Mouse (Mus musculus): Measurements from ENCODE around the gene Camta1. TPM values are rescaled to one million over a fixed set of nuclear protein-coding genes. Genes with fewer than 3 reads are reported as not detected.

The Camta1 gene
- polyA plus RNA-seq (2012; rRNA removed) = 83.7 and 87.4 TPM in 2 replicates

GRCm38 (mm10) chr4:151861806-151862739 lies at the start of gene Camta1:
Gene Camta1 (minus strand): TSS chr4:151861876.

GRCm38 (mm10) chr4:151089270-151089669 lies 772.4 kb downstream of the Camta1 start, which contains the start of gene Gm13090:
Gene Gm13090 (plus strand): TSS chr4:151089570.

GRCm38 (mm10) chr4:151057347-151058321 lies 804.0 kb downstream of the Camta1 start, which contains the start of gene Vamp3:
Gene Vamp3 (minus strand): TSS chr4:151057963.

GRCm38 (mm10) chr4:151044037-151044943 lies 817.4 kb downstream of the Camta1 start, which contains the start of gene Per3:
Gene Per3 (minus strand): TSS chr4:151044665.

GRCm38 (mm10) chr4:150996797-150997196 lies 864.9 kb downstream of the Camta1 start, which contains the start of gene Uts2:
Gene Uts2 (plus strand): TSS chr4:150997097.

GRCm38 (mm10) chr4:150914290-150914733 lies 947.4 kb downstream of the Camta1 start, which contains the start of the genes Park7 and Tnfrsf9:
Gene Park7 (minus strand): TSS chr4:150914437.
Gene Tnfrsf9 (plus strand): TSS chr4:150914562.

Other genes with a start within 250 kb of the Camta1 start
- gene Dnajc11, start 71.8 kb upstream of the Camta1 start, polyA plus RNA-seq (2012; rRNA removed) = 73.1 and 75.2 TPM in 2 replicates
- gene Thap3, start 127.1 kb upstream of the Camta1 start, polyA plus RNA-seq (2012; rRNA removed) = 40.3 and 45.0 TPM in 2 replicates
- 15.2 and 16.2 TPM in 2 replicates for gene Phf13, start 134.4 kb upstream of the Camta1 start, polyA plus RNA-seq (2012; rRNA removed)
- gene Klhl21, start 146.9 kb upstream of the Camta1 start, polyA plus RNA-seq (2012; rRNA removed) = 4.7 and 4.8 TPM in 2 replicates
- gene Zbtb48, start 165.8 kb upstream of the Camta1 start, polyA plus RNA-seq (2012; rRNA removed) = 27.6 and 29.1 TPM in 2 replicates
- 0.45 and 0.56 TPM in 2 replicates for gene Tas1r1, start 176.7 kb upstream of the Camta1 start, polyA plus RNA-seq (2012; rRNA removed)
- gene Nol9, start 177.4 kb upstream of the Camta1 start, polyA plus RNA-seq (2012; rRNA removed) = 22.1 and 22.2 TPM in 2 replicates
- gene Plekhg5, start 210.6 kb upstream of the Camta1 start, polyA plus RNA-seq (2012; rRNA removed) = 13.2 and 14.8 TPM in 2 replicates

Data from central nervous system, embryonic 18 days (tissue).